Mouse (Mus musculus): ENCODE results near the gene Ace3. TPM values are rescaled to one million over a fixed set of nuclear protein-coding genes. Genes with fewer than 3 reads are reported as not detected.

The Ace3 gene
- polyA plus RNA-seq, 1 experiment, result not detected

DNA sequence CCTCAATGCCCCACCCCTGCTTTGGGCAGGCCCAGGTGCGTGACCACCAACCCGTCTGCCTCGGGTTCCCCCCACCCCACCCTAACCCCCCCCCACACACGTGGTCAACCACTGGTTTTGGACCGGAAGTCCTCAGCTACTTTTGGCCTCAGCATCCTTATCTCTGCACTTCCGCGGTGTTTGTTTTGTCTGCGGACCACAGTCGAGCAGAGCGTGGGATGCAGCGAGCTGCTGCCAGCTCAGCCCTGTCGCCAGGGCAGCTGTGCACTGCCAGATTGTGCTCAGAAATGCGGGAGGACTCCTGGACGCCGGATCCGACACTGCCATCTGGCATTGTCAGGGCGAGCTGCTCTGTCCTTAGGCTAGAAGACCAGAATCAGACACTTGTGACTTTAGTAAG is 35.1 kb upstream of the Ace3 start:
- H3K36me3 ChIP-seq (ENCODE audit: control insufficient read depth, insufficient read depth, low read length, poor library complexity, severe bottlenecking), result no peaks in the 10 kb centered on the region
- no peaks in the 10 kb centered on the region for H3K4me1 ChIP-seq (ENCODE audit: control insufficient read depth, insufficient read depth, low read length)
- no peaks in the 10 kb centered on the region for H3K27me3 ChIP-seq (ENCODE audit: control insufficient read depth, insufficient read depth, low read length, poor library complexity, severe bottlenecking)
- no peaks in the 10 kb centered on the region for H3K9me3 ChIP-seq (replicated peaks; ENCODE audit: control insufficient read depth, insufficient read depth, low read length, poor library complexity, severe bottlenecking)
- peak overlapping the region; percentile 7; the same call in 1 of the 2 replicates for H3K9ac ChIP-seq (ENCODE audit: low read depth, poor library complexity, severe bottlenecking)
- TF ChIP-seq EP300 (IDR thresholded peaks at IDR 0.05; ENCODE audit: insufficient read depth, low read depth, low read length), result no peak
- TF ChIP-seq CTCF (IDR thresholded peaks at IDR 0.05; ENCODE audit: low read depth, low read length), result no peak
- TF ChIP-seq POLR2A (IDR thresholded peaks at IDR 0.05; ENCODE audit: insufficient read depth, low read length), result no peak
- no peak overlapping the region for H3K27ac ChIP-seq (ENCODE audit: insufficient read depth, low read length)
- peak overlapping the region; percentile 8 for H3K4me3 ChIP-seq (ENCODE audit: low read depth, low read length)

DNA sequence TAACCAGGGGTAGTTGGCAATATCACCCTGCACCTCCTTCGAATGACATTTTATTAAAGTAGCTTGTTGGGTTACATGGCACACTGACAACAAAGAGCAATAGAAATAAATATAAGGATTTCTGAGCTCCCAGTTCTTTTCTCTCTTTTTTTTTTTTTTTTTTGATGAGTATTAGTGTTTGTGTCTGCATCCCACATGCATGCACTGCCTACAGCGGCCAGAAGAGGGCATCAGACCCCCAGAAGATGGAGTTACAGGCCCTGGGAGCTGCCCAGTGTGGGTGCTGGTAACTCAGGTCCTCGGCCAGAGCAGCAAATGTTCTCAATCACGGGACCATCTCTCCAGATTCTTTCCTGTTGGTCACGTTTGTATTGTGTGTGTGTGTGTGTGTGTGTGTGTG is 29.8 kb upstream of the Ace3 start:
- no peak overlapping the region for H3K27ac ChIP-seq (ENCODE audit: insufficient read depth, low read length)
- H3K27me3 ChIP-seq (ENCODE audit: control insufficient read depth, insufficient read depth, low read length, poor library complexity, severe bottlenecking), result no peaks in the 10 kb centered on the region; the same call in 1 of the 2 replicates
- TF ChIP-seq CTCF (IDR thresholded peaks at IDR 0.05; ENCODE audit: low read depth, low read length) (peak; percentile 69), POLR2A (IDR thresholded peaks at IDR 0.05; ENCODE audit: insufficient read depth, low read length) (no peak), EP300 (IDR thresholded peaks at IDR 0.05; ENCODE audit: insufficient read depth, low read depth, low read length) (no peak)
- H3K36me3 ChIP-seq (ENCODE audit: control insufficient read depth, insufficient read depth, low read length, poor library complexity, severe bottlenecking), result no peaks in the 10 kb centered on the region
- H3K9me3 ChIP-seq (replicated peaks; ENCODE audit: control insufficient read depth, insufficient read depth, low read length, poor library complexity, severe bottlenecking), result no peaks in the 10 kb centered on the region
- no peaks in the 10 kb centered on the region for H3K4me1 ChIP-seq (ENCODE audit: control insufficient read depth, insufficient read depth, low read length)
- H3K4me3 ChIP-seq (ENCODE audit: low read depth, low read length), result no peak overlapping the region
- no peak overlapping the region for H3K9ac ChIP-seq (ENCODE audit: low read depth, poor library complexity, severe bottlenecking)

DNA sequence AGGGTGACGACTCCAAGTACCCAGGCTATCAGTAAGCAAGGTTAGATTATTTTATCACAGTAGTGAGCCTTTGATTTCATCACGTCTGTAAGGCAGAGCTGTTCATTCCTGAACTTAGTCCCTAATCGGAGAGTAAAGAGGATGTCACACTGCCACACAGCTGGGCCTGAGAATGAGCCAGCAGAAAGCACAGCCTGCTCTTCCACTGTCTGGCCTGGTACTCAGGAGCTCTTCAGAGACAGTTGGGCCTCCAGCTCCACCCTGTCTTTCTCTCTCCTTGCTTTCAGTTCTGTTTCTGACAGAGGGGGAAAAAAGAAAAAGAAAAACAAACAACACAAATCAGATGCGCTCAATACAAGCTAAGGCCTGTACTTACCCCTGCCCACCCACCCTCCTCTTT is 28.2 kb upstream of the Ace3 start:
- H3K4me3 ChIP-seq (ENCODE audit: low read depth, low read length), result no peak overlapping the region

DNA sequence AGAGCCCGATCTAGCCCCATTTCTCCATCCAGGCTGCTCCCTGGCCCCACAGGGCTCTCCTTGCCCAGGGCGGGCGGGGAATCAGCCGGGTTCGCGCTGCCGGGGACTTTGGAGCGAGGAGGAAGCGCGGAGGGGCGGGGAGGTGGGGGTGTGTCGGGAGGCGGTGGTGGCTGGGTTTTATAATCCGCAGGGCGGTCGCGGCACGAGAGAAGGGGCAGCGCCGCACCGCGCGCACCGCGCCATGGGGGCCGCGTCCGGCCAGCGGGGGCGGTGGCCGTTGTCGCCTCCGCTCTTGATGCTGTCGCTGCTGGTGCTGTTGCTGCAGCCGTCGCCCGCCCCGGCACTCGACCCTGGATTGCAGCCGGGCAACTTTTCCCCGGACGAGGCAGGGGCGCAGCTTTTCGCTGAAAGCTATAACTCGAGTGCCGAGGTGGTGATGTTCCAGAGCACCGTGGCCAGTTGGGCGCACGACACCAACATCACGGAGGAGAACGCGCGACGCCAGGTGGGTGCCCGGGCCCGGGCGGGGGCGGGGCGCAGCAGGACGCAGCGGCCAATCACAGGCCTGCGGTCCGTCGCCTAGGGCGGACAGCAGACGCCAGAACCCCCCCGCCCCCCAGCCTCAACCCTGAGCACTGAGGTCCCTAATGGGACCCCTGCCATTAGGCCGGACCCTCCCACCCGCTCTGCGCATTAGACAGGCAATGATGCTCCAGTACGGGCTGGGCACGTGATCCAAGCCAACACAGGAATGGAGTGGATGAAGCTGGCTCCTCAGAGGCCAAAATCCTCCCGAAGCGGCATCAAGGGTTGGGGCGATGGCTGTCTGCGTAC is 26.5 kb upstream of the Ace3 start, which contains the start of gene Ace:
Gene Ace (plus strand): TSS at position 205 of the 834 bp plus-strand sequence.
- H3K4me3 ChIP-seq (ENCODE audit: low read depth, low read length), result peak within 1 kb of the TSS; percentile 74
- no peak within 1 kb of the TSS for H3K27ac ChIP-seq (ENCODE audit: insufficient read depth, low read length)
- no peaks in the 10 kb centered on the region; the same call in 1 of the 2 replicates for H3K27me3 ChIP-seq (ENCODE audit: control insufficient read depth, insufficient read depth, low read length, poor library complexity, severe bottlenecking)
- no peaks in the 10 kb centered on the region for H3K9me3 ChIP-seq (replicated peaks; ENCODE audit: control insufficient read depth, insufficient read depth, low read length, poor library complexity, severe bottlenecking)
- H3K36me3 ChIP-seq (ENCODE audit: control insufficient read depth, insufficient read depth, low read length, poor library complexity, severe bottlenecking), result no peaks in the 10 kb centered on the region
- no peak for TF ChIP-seq POLR2A (IDR thresholded peaks at IDR 0.05; ENCODE audit: insufficient read depth, low read length)
- no peak for TF ChIP-seq CTCF (IDR thresholded peaks at IDR 0.05; ENCODE audit: low read depth, low read length)
- TF ChIP-seq EP300 (IDR thresholded peaks at IDR 0.05; ENCODE audit: insufficient read depth, low read depth, low read length), result no peak
- H3K4me1 ChIP-seq (ENCODE audit: control insufficient read depth, insufficient read depth, low read length), result no peaks in the 10 kb centered on the region
- H3K9ac ChIP-seq (ENCODE audit: low read depth, poor library complexity, severe bottlenecking), result peak within 1 kb of the TSS; percentile 48

More for the DNA sequence above, 28.2 kb upstream of the Ace3 start:
- H3K27me3 ChIP-seq (ENCODE audit: control insufficient read depth, insufficient read depth, low read length, poor library complexity, severe bottlenecking), result no peaks in the 10 kb centered on the region; the same call in 1 of the 2 replicates
- no peaks in the 10 kb centered on the region for H3K36me3 ChIP-seq (ENCODE audit: control insufficient read depth, insufficient read depth, low read length, poor library complexity, severe bottlenecking)
- H3K4me1 ChIP-seq (ENCODE audit: control insufficient read depth, insufficient read depth, low read length), result no peaks in the 10 kb centered on the region
- TF ChIP-seq POLR2A (IDR thresholded peaks at IDR 0.05; ENCODE audit: insufficient read depth, low read length) (no peak), EP300 (IDR thresholded peaks at IDR 0.05; ENCODE audit: insufficient read depth, low read depth, low read length) (no peak), CTCF (IDR thresholded peaks at IDR 0.05; ENCODE audit: low read depth, low read length) (no peak)
- H3K9me3 ChIP-seq (replicated peaks; ENCODE audit: control insufficient read depth, insufficient read depth, low read length, poor library complexity, severe bottlenecking), result no peaks in the 10 kb centered on the region
- no peak overlapping the region for H3K9ac ChIP-seq (ENCODE audit: low read depth, poor library complexity, severe bottlenecking)
- no peak overlapping the region for H3K27ac ChIP-seq (ENCODE audit: insufficient read depth, low read length)

DNA sequence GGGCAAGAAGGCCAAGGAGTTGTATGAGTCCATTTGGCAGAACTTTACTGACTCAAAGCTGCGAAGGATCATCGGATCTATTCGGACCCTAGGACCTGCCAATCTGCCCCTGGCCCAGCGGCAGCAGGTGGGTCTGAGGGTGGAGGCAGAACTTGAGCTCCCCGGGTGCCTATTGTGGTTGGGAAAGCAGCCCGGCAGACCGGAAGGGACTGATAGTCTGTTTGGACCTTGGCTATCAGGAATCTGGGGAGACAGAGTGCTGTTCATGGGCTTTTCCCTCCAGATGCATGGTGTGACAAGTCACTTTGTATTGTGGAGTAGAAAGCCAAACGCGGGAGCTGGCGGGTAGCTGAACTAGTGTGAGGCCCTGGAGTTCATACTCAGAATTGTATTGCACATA is 25.5 kb upstream of the Ace3 start:
- Histone ChIP-seq H3K4me3 (ENCODE audit: low read depth, low read length) (no peak overlapping the region), H3K9ac (ENCODE audit: low read depth, poor library complexity, severe bottlenecking) (no peak overlapping the region), H3K27me3 (ENCODE audit: control insufficient read depth, insufficient read depth, low read length, poor library complexity, severe bottlenecking) (no peaks in the 10 kb centered on the region; the same call in 1 of the 2 replicates), H3K36me3 (ENCODE audit: control insufficient read depth, insufficient read depth, low read length, poor library complexity, severe bottlenecking) (no peaks in the 10 kb centered on the region), H3K4me1 (ENCODE audit: control insufficient read depth, insufficient read depth, low read length) (no peaks in the 10 kb centered on the region), H3K9me3 (replicated peaks; ENCODE audit: control insufficient read depth, insufficient read depth, low read length, poor library complexity, severe bottlenecking) (no peaks in the 10 kb centered on the region), H3K27ac (ENCODE audit: insufficient read depth, low read length) (no peak overlapping the region)
- no peak for TF ChIP-seq EP300 (IDR thresholded peaks at IDR 0.05; ENCODE audit: insufficient read depth, low read depth, low read length)
- no peak for TF ChIP-seq POLR2A (IDR thresholded peaks at IDR 0.05; ENCODE audit: insufficient read depth, low read length)
- TF ChIP-seq CTCF (IDR thresholded peaks at IDR 0.05; ENCODE audit: low read depth, low read length), result no peak

DNA sequence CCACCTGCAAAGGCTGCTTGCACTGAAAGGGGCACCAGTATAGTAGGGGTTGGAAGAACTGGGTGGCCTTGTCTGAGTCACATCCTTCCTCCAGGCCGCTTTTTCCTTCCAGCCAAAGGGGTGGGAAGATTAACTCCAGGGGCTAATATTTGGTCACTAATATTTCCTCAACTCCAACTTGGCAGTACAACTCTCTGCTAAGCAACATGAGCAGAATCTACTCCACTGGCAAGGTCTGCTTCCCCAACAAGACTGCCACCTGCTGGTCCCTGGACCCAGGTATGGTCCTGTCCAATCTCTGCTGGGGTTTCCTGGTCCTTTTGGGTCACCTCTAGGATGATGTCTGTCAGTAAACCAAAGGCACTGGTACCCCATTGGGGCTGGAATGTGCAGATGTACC is 25.0 kb upstream of the Ace3 start:
- no peak overlapping the region for H3K4me3 ChIP-seq (ENCODE audit: low read depth, low read length)
- H3K9me3 ChIP-seq (replicated peaks; ENCODE audit: control insufficient read depth, insufficient read depth, low read length, poor library complexity, severe bottlenecking), result no peaks in the 10 kb centered on the region
- no peaks in the 10 kb centered on the region for H3K36me3 ChIP-seq (ENCODE audit: control insufficient read depth, insufficient read depth, low read length, poor library complexity, severe bottlenecking)
- no peaks in the 10 kb centered on the region; the same call in 1 of the 2 replicates for H3K27me3 ChIP-seq (ENCODE audit: control insufficient read depth, insufficient read depth, low read length, poor library complexity, severe bottlenecking)
- H3K27ac ChIP-seq (ENCODE audit: insufficient read depth, low read length), result no peak overlapping the region
- H3K9ac ChIP-seq (ENCODE audit: low read depth, poor library complexity, severe bottlenecking), result no peak overlapping the region
- H3K4me1 ChIP-seq (ENCODE audit: control insufficient read depth, insufficient read depth, low read length), result no peaks in the 10 kb centered on the region
- peak; percentile 64 for TF ChIP-seq CTCF (IDR thresholded peaks at IDR 0.05; ENCODE audit: low read depth, low read length)
- no peak for TF ChIP-seq POLR2A (IDR thresholded peaks at IDR 0.05; ENCODE audit: insufficient read depth, low read length)

All from ES-Bruce4 (cell line).